Mouse (Mus musculus) left cerebral cortex, postnatal 10 days (tissue): ENCODE data around the gene St6gal1. TPM values are rescaled to one million over a fixed set of nuclear protein-coding genes. Genes with fewer than 3 reads are reported as not detected.

ENCODE experiments used
- DNase-seq, 2 experiments: peaks; one replicate each; pipeline ENCODE4 v3.0.0; 2021 to 2022; ENCODE audit warnings: low spot score in 2 of 2, mixed read lengths in 1 of 2; ENCODE audit errors: extremely low spot score in 1 of 2
- intact Hi-C: fragments of 180-260 bp; cut with DNase I; formaldehyde crosslinking; loops from one replicate; pipeline ENCODE4 v1.15.1; 2025
- total RNA-seq, 2 experiments: library from RNA; stranded (reverse); gene quantifications; 2 replicates each; pipeline ENCODE4 v1.2.3; 2021

Gene St6gal1
- total RNA-seq, 2 experiments from 2014 or later, result 10.3 to 12.0 TPM

DNA sequence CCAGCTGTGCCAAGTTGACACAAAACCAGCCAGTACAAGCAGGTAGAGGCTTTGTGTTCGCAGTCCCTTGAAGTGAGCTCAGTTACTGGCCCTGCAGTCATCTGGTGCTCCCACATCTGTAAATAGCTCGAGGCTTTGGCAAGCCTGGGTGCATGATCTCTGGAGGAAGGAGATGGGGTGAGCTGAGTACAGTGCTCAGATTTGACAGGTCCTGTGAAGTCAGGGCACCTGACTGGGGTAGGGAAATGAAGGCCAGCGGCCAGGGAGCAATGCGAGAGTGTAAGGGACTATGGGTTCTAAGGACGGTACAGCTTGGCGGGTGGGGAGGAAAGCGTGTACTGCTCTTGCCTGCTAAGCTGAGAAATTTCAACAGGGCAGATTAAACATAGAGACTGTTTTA lies 43.7 kb downstream of the St6gal1 start:
- intact Hi-C loops, result no loop called here

DNA sequence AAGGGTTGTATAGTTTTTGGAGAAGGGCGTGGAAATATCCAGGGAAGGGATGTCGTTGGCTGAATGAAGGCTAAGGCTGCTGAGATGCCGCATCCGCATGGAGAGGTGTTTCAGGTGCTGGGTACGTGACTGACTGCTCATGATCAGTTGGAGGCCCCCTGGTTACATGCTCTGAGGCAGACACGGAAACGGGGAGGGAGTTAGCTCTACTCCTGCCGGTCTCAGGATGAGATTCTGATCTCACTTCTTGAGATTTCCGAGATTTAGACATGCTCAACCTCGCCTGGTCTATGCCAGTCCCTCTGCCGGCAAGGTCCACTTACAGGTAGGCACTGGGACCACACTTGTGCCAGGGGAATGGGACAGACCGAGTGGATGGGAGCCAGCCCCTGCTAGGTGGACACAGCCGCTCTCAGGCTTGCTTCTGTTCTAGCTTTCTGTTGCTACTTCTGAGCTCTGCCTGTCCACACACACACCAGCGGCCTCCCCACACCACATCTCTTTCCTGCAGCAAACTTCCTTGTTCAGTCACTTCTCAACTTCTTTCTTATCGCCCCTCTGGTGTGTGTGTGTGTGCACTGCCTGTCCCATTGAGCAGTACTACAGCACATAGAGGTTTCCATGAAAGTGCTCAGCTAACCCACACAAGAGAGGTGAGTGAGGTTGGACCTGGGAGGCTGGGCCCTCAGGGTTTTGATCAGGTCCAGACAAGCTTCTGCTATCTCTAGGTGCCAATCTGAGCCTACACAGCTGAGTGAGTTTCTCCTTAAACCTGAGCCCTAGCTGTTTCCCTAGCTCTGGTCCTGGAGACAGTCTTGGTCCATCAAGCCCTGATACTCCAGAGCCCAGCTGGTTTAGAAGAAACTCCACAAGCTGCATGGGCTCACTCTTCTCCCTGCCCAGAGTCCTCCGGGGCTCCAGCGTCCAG lies 44.8 kb downstream of the St6gal1 start:
- intact Hi-C loops, result no loop called here
- no peak for DNase-seq

More for the DNA sequence above, 43.7 kb downstream of the St6gal1 start:
- no peak for DNase-seq

DNA sequence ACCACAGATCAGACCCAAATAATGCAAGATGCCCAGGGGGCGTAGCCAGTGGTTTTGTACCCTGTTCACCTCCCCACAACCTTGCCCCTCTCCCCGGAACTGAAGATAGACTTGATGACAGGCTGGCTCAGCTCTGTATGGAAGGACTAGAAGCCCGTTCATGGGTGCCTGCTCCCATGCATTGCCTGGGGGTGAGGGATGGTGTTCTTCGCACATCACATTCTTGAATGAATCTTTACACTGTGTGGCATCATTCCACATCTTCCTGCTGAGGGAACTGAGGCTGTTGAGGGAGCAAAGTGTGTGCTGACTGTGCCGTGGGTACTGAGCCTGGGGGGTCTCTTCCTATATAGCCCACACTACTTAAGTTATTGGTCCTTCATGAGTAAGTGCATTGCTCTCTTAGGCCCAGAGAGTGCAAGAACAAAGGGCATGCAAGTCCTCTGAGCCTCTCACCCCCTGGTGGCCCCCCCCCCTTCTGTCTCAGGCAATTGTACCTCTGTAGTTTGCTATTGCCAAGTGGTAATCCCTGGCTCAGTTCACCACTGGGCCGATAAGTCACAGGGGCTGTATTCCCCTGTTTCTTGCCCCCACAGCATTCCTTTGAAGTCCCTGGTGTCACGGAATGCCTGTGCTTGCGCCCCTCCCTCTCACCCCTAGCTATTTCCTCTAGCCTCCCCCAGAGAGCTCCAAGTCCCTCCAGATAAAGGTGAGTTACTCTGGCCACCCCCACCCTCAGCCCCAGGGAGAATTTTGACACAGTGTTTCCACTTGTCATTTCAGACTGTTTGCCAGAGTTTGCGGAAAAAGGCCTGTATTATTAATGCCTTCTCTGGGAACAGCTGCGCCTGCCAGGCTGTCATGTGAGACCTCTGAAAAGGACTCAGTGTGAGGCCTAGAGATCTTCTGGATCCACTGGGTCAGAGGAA lies 45.7 kb downstream of the St6gal1 start:
- intact Hi-C loops, result loop anchor here (5.0 kb wide), 1 partner anchor 43 kb away; no protein-coding TSS in a partner anchor
- peak; percentile 20 to 35 for DNase-seq

DNA sequence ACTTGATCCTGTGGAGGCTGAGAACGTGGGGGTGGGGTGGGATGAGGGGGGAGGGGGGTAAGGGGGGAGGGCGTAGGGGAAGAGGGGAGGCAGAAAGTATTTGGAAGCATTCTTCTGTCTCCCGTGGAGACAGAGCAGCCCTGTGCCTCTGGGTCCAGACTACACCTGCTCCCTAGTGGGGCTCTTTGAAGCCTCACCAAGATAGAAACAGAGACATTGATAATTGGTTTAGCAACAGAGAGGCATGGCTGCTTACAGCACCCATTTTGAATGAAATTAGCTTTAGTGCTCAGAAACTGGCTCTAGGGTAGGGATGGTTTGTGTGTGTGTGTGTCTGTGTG lies 46.3 kb downstream of the St6gal1 start:
- DNase-seq, result no peak
- intact Hi-C loops, result loop anchor here (5.0 kb wide), 1 partner anchor 44 kb away; no protein-coding TSS in a partner anchor

DNA sequence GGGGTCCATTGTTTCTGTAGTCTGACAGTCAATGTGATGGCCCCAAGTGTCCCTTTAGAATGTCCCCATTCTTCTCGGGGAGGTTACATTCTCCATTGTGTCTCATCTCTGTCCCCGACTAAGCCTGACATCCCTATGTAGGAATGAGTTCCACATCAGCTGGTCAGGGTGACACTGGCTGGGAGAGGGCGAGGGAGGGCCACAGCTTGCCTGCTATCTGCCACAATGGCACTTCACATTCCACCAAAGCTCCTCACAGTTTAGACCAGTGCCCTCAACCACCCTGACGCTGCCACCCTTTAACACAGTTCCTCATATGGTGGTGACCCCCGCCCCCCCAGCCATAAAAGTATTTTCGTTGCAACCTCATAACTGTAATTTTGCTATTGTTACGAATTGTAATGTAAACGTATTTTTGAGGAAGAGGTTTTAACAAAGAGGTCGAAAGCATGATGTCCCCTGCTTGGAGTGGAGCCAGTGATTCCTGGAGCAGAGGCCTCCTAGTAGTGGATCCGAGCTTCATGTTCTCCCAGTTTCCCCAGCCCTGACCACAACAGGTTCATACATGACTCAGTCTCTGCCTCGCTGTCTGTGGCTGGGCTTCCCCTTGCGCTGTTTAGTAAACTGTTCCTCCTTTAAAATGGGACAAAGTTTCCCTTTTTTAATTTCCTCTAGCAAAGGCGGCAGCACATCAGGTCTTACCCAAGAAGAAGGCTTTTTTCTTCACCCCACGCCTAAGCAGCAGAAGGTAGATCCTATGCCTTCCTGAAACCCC lies 47.4 kb downstream of the St6gal1 start:
- peak; percentile 14 to 47 for DNase-seq
- intact Hi-C loops, result loop anchor here (5.0 kb wide), 1 partner anchor 45 kb away; no protein-coding TSS in a partner anchor

DNA sequence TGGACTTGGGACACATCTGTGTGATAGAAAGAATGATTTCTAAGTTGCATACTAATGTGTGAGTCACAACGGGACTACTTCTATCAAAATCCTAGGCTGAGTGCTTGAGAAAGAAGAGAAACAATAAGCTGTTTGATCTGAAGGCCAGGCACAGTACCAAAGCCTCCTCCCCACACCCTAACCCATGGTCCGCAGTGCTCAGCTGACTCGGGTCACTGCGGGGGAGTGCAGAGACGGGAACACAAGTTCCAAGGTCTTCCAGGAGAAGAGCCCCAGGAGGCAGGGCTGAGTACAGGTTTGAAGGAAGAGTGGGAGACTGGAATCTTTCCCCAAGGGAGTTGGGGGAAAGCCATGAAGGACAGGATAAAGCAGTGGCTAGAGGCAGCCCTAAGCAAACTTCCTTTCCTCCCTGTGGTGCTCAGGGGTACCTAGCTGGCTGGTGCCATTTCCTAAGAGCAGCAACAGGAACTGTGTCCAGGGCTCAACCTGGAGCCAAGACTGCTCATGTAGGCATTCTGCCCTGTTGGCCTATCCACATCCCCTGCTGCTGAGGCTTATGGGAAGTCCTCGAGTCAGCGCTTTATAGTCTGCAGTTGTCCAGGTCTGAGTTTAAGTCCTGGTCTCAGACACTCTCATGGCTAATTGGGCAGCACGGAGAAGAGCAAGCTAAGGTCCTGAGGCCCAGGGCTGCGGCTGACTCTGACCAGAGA lies 48.1 kb downstream of the St6gal1 start:
- intact Hi-C loops, result loop anchor here (5.0 kb wide), 1 partner anchor 45 kb away; no protein-coding TSS in a partner anchor
- DNase-seq, result peak in 1 of 2 experiments; percentile 68

DNA sequence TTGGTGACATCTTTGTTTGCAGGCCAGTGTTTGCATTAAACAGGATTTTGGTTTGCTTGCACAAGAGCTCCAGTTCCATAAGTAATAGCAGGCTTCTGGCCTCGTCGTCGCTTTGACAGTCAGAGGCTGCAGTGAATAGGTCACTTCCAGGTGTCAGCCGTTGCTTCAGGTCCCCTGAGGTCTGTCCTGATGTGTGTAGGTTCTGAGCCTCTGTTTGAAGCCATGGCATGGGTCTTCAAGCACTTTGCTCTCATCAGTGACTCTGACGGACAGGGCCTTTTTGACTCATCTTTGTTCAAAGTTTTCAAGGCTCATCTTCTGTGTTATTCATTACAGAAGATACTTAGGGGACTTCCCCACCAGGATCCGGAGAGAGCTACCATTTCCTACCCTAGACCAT lies 49.5 kb downstream of the St6gal1 start:
- intact Hi-C loops, result loop anchor here (5.0 kb wide), 1 partner anchor 47 kb away; no protein-coding TSS in a partner anchor
- no peak for DNase-seq

DNA sequence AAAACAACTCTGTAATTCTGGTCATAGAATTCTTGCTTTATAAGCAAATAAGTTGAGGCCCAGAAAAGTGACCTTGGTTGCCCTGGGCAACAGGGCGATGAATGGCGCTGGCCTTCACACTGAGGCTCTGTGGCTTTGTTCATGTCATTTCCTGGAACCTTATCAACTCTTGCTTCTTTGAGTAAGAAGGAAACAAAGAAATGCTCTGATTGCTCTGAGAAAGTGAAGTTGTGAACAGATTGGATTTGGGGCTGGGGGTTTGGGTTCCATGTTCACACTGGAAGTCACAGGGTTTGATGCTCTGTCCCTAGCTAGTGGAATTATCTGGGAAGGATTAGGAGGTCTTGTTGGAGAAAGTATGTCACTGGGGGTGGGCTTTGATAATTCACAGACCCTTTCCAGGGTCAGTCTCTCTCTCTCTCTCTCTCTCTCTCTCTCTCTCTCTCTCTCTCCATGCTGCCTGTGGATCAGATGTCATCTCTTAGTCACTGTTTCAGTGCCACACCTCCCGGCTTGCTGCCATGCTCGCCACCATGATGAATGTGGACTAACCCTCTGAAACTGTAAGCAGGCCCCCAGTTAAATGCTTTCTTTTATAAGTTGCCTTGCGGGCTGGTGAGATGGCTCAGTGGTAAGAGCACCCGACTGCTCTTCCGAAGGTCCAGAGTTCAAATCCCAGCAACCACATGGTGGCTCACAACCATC lies 50.2 kb downstream of the St6gal1 start:
- intact Hi-C loops, result loop anchor here (5.0 kb wide), 1 partner anchor 47 kb away; no protein-coding TSS in a partner anchor
- DNase-seq, result no peak

DNA sequence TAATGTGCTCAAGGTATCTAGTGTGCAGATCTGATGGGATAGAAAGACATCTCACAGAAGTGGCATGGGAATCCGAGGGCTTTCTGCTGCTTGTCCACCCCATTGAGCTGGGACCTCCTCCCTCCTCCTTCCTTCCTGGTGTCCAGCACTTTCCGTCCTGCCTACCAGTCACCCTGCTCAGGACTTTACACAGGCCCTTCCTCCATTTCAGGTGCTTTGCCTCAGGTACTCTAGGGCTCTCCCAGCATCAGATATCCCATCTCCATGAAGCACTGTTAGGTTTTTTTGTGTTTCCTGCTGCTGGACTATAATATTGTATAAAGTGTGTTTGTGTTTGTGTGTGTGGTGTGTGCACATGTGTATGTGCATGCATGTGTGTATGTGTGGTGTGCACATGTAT lies 51.1 kb downstream of the St6gal1 start:
- no peak for DNase-seq
- intact Hi-C loops, result no loop called here

DNA sequence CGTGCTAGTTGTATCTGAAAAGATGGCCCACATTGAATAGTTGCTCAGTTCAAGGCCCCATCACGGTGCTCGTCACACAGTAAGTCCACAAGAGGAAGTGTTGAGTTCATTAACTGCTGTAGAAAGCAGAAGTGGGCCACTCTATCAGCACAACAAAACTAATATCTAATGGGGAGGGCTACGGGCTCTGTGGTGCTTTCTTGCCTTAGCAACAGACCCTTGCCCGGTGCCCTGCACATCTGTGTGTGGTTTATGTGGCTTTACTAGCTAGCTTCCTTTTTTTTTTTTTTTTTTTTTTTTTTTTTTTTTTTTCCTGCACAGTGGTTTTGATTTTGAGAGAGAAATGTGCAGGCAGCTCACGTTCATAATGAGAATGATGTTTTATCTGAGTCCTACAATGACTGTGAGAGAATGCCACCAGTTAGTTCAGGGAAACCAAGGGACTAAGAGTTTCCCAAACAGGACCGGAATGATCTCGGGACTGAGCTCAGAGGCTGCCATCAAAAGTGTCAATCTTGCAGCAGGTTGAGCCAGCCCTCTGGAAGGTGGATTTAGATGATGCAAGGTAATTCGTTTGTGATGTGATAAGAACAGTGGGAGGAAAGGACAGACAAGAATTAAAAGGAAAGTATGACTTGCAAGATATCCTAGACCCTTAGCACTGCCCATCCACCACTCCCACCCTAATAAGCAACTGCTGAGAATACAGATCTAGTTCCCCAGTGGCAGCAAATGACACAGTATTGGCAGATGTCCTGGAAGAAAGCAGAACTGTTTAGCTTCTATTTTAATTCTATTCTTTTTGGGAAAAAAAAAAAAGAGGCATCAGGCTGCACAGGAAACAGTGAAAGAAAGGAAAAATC lies 55.6 kb downstream of the St6gal1 start:
- intact Hi-C loops, result no loop called here
- DNase-seq, result no peak

DNA sequence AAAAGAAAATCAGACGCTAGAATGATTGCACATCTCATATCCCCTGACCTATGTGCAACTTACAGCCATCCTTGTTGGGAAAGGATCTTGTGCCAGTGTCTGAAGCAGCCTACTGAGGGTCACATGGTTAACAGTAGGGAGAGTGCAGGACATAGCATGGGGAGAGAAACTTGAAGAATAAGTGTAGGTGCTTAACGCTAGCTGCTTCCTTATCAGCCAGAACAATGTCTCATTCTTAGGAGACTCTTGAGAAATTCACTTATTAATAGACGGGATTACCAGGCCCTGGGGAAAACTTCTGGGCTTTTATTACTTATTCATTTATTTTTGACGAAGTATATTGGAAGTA lies 56.2 kb downstream of the St6gal1 start:
- intact Hi-C loops, result no loop called here
- DNase-seq, result no peak

DNA sequence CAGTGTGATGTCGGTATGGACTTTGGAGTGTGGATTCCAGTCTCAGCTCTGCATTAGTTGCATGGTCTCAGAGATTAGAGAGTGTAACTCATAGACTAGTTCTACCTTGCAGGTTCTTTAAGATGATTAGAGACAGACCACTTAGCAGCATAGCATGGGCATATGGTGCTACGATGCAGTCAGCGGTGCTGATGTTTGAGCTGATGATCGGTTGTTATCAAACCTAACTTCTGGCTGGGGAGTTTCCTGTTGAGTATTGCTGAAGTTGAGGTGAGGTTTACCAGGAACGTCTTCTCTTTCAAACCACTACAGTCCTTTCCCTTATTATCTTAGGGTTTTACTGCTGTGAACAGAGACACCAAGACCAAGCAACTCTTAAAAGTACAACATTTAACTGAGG lies 57.7 kb downstream of the St6gal1 start:
- DNase-seq, result no peak
- intact Hi-C loops, result no loop called here

DNA sequence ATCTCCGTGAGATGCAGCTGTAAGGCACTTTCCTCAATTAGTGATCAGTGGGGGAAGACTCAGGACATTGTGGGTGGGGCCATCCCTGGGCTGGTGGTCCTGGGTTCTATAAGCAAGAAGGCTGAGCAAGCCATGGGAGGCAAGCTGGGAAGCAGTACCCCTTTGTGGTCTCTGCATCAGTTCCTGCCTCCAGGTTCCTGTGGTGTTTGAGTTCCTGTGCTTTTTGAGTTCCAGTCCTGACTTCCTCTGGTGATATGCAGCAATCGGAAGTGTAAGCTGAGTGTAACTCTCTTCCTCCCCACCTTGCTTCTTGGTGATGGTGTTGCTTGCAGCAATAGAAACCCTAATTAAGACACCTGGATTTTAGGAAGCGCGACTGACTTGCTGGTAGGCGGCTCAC lies 58.4 kb downstream of the St6gal1 start:
- intact Hi-C loops, result no loop called here
- DNase-seq, result no peak

DNA sequence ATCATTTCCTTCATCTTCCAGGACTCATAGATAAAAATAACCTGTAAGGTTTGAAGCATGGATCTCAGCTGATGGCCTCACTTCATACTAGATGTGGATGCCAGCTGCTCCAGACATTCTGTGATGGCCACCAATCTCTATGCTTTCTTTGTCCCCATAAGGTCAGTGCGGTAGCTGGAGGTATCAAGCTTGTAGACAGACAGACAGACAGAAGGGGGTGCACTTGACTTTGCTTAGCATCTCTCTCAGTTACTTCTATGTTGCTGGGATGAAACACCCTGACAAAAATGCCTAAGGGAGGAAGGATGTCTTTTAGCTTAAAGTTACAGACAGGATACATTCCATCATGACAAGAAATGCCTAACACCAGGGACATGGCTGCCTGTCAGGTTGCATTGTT lies 59.1 kb downstream of the St6gal1 start:
- DNase-seq, result no peak
- intact Hi-C loops, result no loop called here

DNA sequence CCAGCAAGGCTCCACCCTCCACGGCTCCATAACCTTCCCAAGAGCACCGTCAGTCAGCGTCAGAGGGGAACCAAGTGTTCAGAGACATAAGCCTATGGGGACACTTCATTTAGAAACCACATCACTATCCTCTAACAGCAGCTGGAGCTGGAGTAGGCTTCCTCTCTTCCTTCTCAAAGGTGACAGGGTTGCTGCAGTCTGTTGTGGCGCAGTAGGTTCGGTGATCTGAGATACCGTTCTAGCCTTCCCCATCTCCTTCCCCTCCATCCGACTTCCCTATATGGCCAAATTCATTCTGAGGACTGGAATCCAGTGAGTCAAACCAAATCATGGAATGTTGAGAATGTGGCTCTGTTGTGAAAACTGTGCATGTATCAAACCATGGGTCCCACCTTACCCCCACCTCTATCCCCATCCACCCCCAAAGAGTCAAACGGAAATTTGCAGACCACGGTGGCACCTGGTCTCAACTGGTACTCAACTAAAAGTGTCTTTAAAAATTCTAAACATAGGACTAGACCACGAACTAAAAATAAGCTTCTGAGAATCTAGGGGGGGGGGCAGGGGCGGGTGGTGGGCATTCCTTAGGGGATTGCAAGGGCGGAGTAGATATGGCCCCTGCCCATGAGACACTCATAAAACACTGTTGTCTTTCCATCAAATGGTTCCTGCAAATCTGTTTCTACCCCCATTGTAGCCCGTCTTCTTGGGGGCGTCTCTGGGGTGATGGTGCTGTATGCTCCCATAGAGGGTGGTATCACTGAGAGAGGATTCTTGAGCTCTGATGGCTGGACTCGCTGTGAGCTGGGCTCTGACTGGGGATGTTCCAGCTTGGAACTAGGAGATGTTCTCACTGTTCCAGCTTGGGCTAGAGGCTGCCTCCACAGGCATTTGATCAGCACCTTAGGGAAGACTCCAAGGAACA lies 60.2 kb downstream of the St6gal1 start:
- intact Hi-C loops, result no loop called here
- no peak for DNase-seq
